ENCODE assay signal across 13 mouse cellular contexts in genomic region chr3:107932128-107932527, GRCm38 (mm10). TPM values are rescaled to one million over a fixed set of nuclear protein-coding genes. Genes with fewer than 3 reads are reported as not detected.
DNase-seq lines count a peak whose midpoint lies in the region; ATAC-seq and TF ChIP-seq lines count a peak whose summit lies in the region.
"Had no signal": no experiment of that assay in that cellular context is flagged by ENCODE, and none has a peak within 500 bp of the region (broad histone marks: within the 10 kb centered on the region; RNA-seq: fewer than 3 reads in every experiment).

No protein-coding gene starts in this region.

- peak overlapping the region; percentile 42 for H3K27ac ChIP-seq in left cerebral cortex, adult 2 months
- peak overlapping the region; percentile 45 for H3K27ac ChIP-seq in neural tube, embryonic 15.5 days (replicated peaks)
- H3K27ac ChIP-seq: embryonic facial prominence, embryonic 15.5 days had no signal

- no peaks in the 10 kb centered on the region for H3K36me3 ChIP-seq in neural tube, embryonic 15.5 days
- H3K36me3 ChIP-seq: embryonic facial prominence, embryonic 15.5 days had no signal

- DNase-seq in adrenal gland, adult (ENCODE audit: inconsistent age in 2 of 2, low spot score in 1 of 2): peak; percentile 34 to 69
- DNase-seq in adrenal gland, postnatal 36 days: no peak
- no peak for DNase-seq in left cerebral cortex, adult 2 months (ENCODE audit: extremely low spot score in 1 of 2, low spot score in 2 of 2)
- no peak for DNase-seq in left cerebral cortex, postnatal 25 days (ENCODE audit: low spot score in 2 of 2)
- DNase-seq in kidney, adult 8-10 months: peak; percentile 51 to 54
- DNase-seq in thymus, postnatal 4 days: no peak
- no peak for DNase-seq in left cerebral cortex, postnatal 4 days

- intact Hi-C loops in left cerebral cortex, adult 2 months (cut with DNase I): loop anchor here (5.0 kb wide), 1 partner anchor 215 kb away; the partner anchor contains the start of gene Gnai3
- intact Hi-C loops in left cerebral cortex, postnatal 25 days (cut with DNase I): no loop called here
- intact Hi-C loops in left cerebral cortex, postnatal 4 days (cut with DNase I): no loop called here

- 63% methylated on average over 6 of the region's 6 CpGs for WGBS in neural tube, embryonic 15.5 days

- H3K9me3 ChIP-seq in neural tube, embryonic 15.5 days (replicated peaks): no peaks in the 10 kb centered on the region
- H3K9me3 ChIP-seq: embryonic facial prominence, embryonic 15.5 days; megakaryocyte, embryonic 14.5 days had no signal

- peaks cover 31% of the 10 kb centered on the region for H3K4me1 ChIP-seq in neural tube, embryonic 15.5 days

- 0 out of 2 replicates have a peak, but pooled peaks cover 3% of the 10 kb centered on the region for H3K27me3 ChIP-seq in neural tube, embryonic 15.5 days (replicated peaks)
- H3K27me3 ChIP-seq: embryonic facial prominence, embryonic 15.5 days; Patski had no signal

- ATAC-seq in neural tube, embryonic 15.5 days (ENCODE audit: low FRiP score): peak; percentile 36; the same call in 1 of the 2 replicates

- no peak for TF ChIP-seq CTCF in left cerebral cortex, adult 2 months (IDR thresholded peaks at IDR 0.05)

- H3K4me2 ChIP-seq in neural tube, embryonic 15.5 days: no peak overlapping the region

- no peak overlapping the region for H3K4me3 ChIP-seq in left cerebral cortex, adult 2 months
- H3K4me3 ChIP-seq in neural tube, embryonic 15.5 days (replicated peaks): no peak overlapping the region

- H3K9ac ChIP-seq in neural tube, embryonic 15.5 days (replicated peaks): no peak overlapping the region
- H3K9ac ChIP-seq: embryonic facial prominence, embryonic 15.5 days had no signal

RNA-seq across cellular contexts. Expression of gene Gstm7, which starts 0.5 kb away (rescaled TPM):
- total RNA-seq in adrenal gland, postnatal 36 days (2021): 100 to 1,000 TPM; 143 to 157 TPM
- total RNA-seq in left cerebral cortex, adult 2 months (2021): 10 to 100 TPM; 82.7 to 85.1 TPM
- total RNA-seq in left cerebral cortex, postnatal 25 days (2021): 10 to 100 TPM; 89.9 to 93.5 TPM
- polyA plus RNA-seq in neural tube, embryonic 15.5 days (2015; fragmentation: Nextera tagmentation; extraction: Ambion mirVana): 42.2 and 50.6 TPM in 2 replicates
- 10 to 100 TPM; 29.3 to 29.7 TPM for total RNA-seq in left cerebral cortex, postnatal 4 days (2021)

RNA-seq across cellular contexts. Expression of gene Gstm6, which starts 11.4 kb away (rescaled TPM):
- total RNA-seq in adrenal gland, postnatal 36 days (2021): 1 to 10 TPM; 4.3 to 6.0 TPM
- total RNA-seq in left cerebral cortex, adult 2 months (2021): 1 to 10 TPM; 4.7 to 6.7 TPM
- 1 to 10 TPM; 4.0 to 5.0 TPM for total RNA-seq in left cerebral cortex, postnatal 25 days (2021)
- 9.0 and 10.6 TPM in 2 replicates for polyA plus RNA-seq in neural tube, embryonic 15.5 days (2015; fragmentation: Nextera tagmentation; extraction: Ambion mirVana)
- 1 to 10 TPM; 4.9 to 5.3 TPM for total RNA-seq in left cerebral cortex, postnatal 4 days (2021)

RNA-seq across cellular contexts. Expression of gene Gstm5, which starts 36.5 kb away (rescaled TPM):
- total RNA-seq in adrenal gland, postnatal 36 days (2021): 10 to 100 TPM; 28.9 to 43.7 TPM
- total RNA-seq in left cerebral cortex, adult 2 months (2021): 100 to 1,000 TPM; 230 TPM
- 100 to 1,000 TPM; 234 to 260 TPM for total RNA-seq in left cerebral cortex, postnatal 25 days (2021)
- 222 and 263 TPM in 2 replicates for polyA plus RNA-seq in neural tube, embryonic 15.5 days (2015; fragmentation: Nextera tagmentation; extraction: Ambion mirVana)
- 10 to 100 TPM; 80.6 to 81.3 TPM for total RNA-seq in left cerebral cortex, postnatal 4 days (2021)

RNA-seq across cellular contexts. Expression of gene Gstm3, which starts 37.0 kb away (rescaled TPM):
- total RNA-seq in adrenal gland, postnatal 36 days (2021): not detected
- total RNA-seq in left cerebral cortex, adult 2 months (2021): not detected
- not detected for total RNA-seq in left cerebral cortex, postnatal 25 days (2021)
- 2.7 TPM in 1 of 2 replicates, not detected in the other for polyA plus RNA-seq in neural tube, embryonic 15.5 days (2015; fragmentation: Nextera tagmentation; extraction: Ambion mirVana)
- total RNA-seq in left cerebral cortex, postnatal 4 days (2021): not detected
- total RNA-seq: heart, adult 18-20 months; left cerebral cortex, postnatal 10 days had no signal
- polyA plus RNA-seq: embryonic facial prominence, embryonic 15.5 days; Patski had no signal

RNA-seq across cellular contexts. Expression of gene Gstm2, which starts 54.1 kb away (rescaled TPM):
- total RNA-seq in adrenal gland, postnatal 36 days (2021): 100 to 1,000 TPM; 143 to 261 TPM
- total RNA-seq in left cerebral cortex, adult 2 months (2021): 1 to 10 TPM; 2.0 to 4.6 TPM
- 1 to 10 TPM; 3.1 to 4.3 TPM for total RNA-seq in left cerebral cortex, postnatal 25 days (2021)
- polyA plus RNA-seq in neural tube, embryonic 15.5 days (2015; fragmentation: Nextera tagmentation; extraction: Ambion mirVana): 7.4 and 23.4 TPM in 2 replicates
- 1 to 10 TPM; 3.2 to 3.8 TPM for total RNA-seq in left cerebral cortex, postnatal 4 days (2021)

Comparison
In these comparisons a context has a peak if more than half of its experiments do, and no peak if none do; other contexts are left out.
1. DNase-seq: peak in adrenal gland, adult (2 of 2) and kidney, adult 8-10 months (2 of 2); none in adrenal gland, postnatal 36 days (0 of 2), left cerebral cortex, adult 2 months (0 of 2), left cerebral cortex, postnatal 25 days (0 of 2), thymus, postnatal 4 days (single experiment) and left cerebral cortex, postnatal 4 days (single experiment).